Mouse (Mus musculus): ENCODE measurements around the gene E330017A01Rik. TPM values are rescaled to one million over a fixed set of nuclear protein-coding genes. Genes with fewer than 3 reads are reported as not detected.

The E330017A01Rik gene
- not detected in 2 replicates for polyA plus RNA-seq (2012; rRNA removed)

DNA sequence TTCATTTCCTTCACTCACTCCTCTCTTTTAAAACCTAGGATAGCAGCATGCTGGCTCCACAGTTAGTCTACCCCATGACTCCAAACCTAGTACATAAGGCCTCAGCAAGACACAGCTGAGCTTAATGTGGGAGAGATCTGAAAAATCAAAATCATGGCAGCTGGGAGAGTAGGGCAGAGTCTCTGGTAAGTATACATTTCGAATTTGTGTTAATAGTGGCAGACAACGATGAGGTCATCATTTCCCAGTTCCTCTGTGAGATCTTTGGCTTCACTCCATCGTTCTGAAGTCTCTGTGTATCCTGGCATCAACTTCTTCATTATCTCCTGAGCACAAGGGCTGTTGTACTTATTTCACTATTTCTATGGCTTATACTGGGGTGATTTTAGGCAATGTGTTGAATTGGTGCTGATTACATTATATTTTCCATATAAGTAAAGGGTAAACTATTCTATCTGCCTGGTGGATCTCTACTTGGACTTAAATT is at the start of gene E330017A01Rik:
E330017A01Rik (minus strand) TSS at position 51 of the 487 bp plus-strand sequence.
- TF ChIP-seq CTCF (IDR thresholded peaks at IDR 0.05; ENCODE audit: borderline replicate concordance, extremely low read depth, insufficient read depth, insufficient read length) (no peak), POLR2A (IDR thresholded peaks at IDR 0.05; ENCODE audit: borderline replicate concordance, extremely low read depth, insufficient read depth, insufficient read length, poor library complexity, severe bottlenecking) (no peak)
- DNase-seq (ENCODE audit: low read depth): no peak

DNA sequence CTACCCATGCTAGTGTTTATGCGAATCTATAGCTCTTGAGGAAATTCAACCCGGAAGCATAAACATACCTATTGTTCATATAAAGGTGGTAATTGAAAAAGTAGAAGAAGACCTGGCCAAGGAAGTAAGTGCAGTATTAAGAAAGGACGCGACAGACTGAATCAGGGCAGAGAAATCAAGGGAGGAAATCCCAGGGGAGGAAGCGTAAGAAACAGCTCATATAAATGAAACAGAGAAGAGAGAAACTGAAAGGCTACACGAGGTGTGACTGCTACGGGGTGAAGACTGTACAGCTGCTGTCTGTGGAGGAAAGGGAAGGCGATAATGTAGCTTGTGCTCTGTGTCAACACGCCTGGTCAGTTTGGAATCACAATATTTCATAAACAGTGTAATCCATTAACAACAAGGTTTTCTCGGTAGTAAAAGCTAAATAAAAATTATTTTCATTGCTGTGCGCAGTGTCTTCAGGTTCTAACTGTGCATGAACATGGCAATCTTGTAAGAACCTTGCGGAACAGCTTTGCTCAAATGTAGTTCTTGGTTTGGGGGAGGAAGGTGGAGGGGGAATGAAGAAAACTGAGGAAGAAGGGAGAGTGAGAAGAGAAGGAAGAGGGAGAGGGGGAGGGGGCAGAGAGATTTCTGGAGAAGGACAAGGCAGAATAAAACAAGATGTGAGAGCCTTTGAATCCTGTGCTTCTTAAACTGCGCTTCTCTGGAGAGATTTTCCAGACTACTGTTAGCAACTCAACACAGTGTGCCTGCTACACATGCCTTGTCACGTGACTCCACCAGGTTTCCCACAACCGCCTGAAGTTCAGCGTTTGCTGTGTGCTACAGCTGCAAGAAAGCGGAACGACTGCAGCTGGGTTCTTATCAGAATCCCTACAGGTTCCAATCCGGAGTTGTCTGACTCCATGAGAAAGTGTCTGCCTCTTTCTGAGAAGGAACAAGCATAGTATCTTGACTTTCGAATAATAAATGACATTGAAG is 47.3 kb upstream of the E330017A01Rik start:
- no peak for DNase-seq (ENCODE audit: low read depth)
- TF ChIP-seq CTCF (IDR thresholded peaks at IDR 0.05; ENCODE audit: borderline replicate concordance, extremely low read depth, insufficient read depth, insufficient read length) (no peak), POLR2A (IDR thresholded peaks at IDR 0.05; ENCODE audit: borderline replicate concordance, extremely low read depth, insufficient read depth, insufficient read length, poor library complexity, severe bottlenecking) (no peak)

DNA sequence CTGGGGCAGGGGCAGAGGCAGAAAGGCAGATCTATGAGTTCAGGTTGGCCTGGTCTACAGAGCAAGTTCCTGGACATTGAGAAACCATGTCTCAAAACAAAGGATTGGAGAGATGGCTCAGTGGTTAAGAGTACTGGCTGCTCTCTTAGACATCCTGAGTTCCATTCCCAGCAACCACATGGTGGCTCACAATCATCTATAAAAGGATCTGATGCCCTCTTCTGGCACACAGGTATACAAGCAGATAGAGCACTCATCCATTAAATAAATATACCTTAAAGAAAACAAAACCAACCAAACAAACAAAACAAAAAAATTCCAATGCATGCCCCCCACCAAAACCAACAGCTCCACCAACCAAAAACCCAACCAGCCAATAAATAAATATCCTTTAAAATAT is 46.0 kb upstream of the E330017A01Rik start:
- DNase-seq (ENCODE audit: low read depth): no peak
- TF ChIP-seq CTCF (IDR thresholded peaks at IDR 0.05; ENCODE audit: borderline replicate concordance, extremely low read depth, insufficient read depth, insufficient read length) (no peak), POLR2A (IDR thresholded peaks at IDR 0.05; ENCODE audit: borderline replicate concordance, extremely low read depth, insufficient read depth, insufficient read length, poor library complexity, severe bottlenecking) (no peak)

DNA sequence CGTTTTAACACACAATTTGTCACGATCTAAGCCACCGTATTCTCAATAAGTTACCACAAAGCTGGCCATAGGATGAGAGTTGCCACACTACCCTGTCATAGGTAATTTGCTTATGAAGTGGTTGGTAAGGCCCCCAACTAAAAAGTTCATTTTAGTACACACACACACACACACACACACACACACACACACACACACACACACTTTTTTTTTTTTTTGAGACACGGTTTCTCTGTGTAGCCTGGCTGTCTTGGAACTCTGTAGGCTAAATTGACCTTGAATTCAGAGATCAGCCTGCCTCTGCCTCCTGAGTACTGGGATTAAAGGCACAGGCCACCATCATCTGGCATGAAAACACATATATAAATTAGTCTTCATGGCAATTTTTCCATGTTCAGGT is 45.4 kb upstream of the E330017A01Rik start:
- TF ChIP-seq POLR2A (IDR thresholded peaks at IDR 0.05; ENCODE audit: borderline replicate concordance, extremely low read depth, insufficient read depth, insufficient read length, poor library complexity, severe bottlenecking) (no peak), CTCF (IDR thresholded peaks at IDR 0.05; ENCODE audit: borderline replicate concordance, extremely low read depth, insufficient read depth, insufficient read length) (no peak)
- DNase-seq (ENCODE audit: low read depth): no peak

DNA sequence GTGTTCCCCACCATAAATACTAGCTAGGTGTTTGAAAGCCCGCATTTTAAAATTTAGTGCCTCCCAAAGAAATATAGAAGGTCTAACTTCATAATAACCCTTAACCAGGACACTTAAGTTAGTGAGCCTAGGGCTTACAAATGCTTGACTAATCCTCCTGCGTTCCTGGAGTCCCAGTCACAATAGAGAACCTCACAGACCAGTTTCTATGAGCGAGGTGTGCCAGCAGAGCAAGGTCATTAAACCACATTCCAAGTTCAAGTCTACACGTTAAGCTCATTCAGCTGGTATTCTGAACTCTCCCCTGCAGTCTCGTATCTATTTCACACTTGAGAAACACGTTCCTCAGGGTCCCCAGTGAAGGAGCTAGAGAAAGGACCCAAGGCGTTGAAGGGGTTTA is 44.3 kb upstream of the E330017A01Rik start:
- no peak for TF ChIP-seq CTCF (IDR thresholded peaks at IDR 0.05; ENCODE audit: borderline replicate concordance, extremely low read depth, insufficient read depth, insufficient read length)
- TF ChIP-seq POLR2A (IDR thresholded peaks at IDR 0.05; ENCODE audit: borderline replicate concordance, extremely low read depth, insufficient read depth, insufficient read length, poor library complexity, severe bottlenecking): no peak
- no peak for DNase-seq (ENCODE audit: low read depth)

DNA sequence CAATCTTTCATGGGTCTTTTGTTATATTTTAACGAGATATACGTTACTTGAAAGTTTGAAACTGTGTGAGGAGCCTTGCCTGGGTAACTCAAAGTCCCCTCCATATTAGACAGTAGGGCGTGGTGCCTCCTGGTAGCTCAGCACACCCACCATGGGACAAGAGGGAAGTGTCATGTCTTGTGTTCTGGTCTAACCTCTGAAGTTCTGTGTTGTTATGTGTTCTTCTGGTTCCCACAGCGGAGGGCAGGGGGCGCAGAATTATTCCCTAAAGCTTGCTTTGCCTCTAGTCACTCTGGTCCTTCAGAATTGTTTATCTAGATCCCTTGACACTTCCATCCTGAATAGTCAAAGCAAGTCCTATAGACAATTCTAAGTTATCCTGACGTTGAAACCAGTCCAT is 43.5 kb upstream of the E330017A01Rik start:
- TF ChIP-seq POLR2A (IDR thresholded peaks at IDR 0.05; ENCODE audit: borderline replicate concordance, extremely low read depth, insufficient read depth, insufficient read length, poor library complexity, severe bottlenecking) (no peak), CTCF (IDR thresholded peaks at IDR 0.05; ENCODE audit: borderline replicate concordance, extremely low read depth, insufficient read depth, insufficient read length) (no peak)
- DNase-seq (ENCODE audit: low read depth): no peak

DNA sequence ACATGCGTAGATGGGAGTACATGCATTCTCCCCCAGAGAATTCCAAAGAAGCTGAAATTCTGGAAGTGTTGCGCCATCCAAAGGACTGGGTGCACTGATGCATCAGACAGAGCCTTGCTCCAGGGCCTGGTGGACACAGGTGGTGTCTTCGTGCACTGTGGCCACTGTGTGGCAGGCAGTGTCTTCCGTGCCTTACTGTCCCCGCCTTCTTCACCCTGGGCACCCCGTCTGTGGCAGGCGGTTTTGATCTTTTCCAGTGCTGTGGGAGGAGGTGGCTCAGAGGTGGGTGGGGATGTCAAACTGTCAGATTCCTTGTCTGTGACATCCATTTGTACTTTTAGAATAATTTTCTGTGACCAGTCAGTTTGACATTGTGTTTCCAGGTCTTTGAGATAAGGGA is 40.1 kb upstream of the E330017A01Rik start:
- TF ChIP-seq CTCF (IDR thresholded peaks at IDR 0.05; ENCODE audit: borderline replicate concordance, extremely low read depth, insufficient read depth, insufficient read length) (no peak), POLR2A (IDR thresholded peaks at IDR 0.05; ENCODE audit: borderline replicate concordance, extremely low read depth, insufficient read depth, insufficient read length, poor library complexity, severe bottlenecking) (no peak)
- DNase-seq (ENCODE audit: low read depth): no peak

DNA sequence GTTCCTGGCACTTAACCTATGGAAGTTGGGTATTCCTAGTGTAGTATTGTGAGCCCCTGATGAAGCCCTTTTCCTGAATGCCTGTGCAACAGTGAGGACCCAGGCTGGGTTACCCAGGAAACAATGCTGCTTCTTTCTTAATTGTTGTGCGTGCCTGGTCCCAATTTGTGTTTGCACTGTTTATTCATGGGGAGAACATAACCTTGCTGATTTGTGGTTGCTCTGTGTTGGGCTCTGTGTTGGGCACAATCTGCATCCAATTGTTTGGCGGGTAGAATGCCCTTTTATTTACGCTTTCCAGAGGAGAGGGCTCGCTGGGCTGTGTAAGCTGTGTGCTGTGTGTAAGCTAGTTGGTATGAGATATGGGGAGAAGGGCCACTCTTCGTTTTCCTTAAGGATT is 39.0 kb upstream of the E330017A01Rik start:
- TF ChIP-seq POLR2A (IDR thresholded peaks at IDR 0.05; ENCODE audit: borderline replicate concordance, extremely low read depth, insufficient read depth, insufficient read length, poor library complexity, severe bottlenecking): no peak
- TF ChIP-seq CTCF (IDR thresholded peaks at IDR 0.05; ENCODE audit: borderline replicate concordance, extremely low read depth, insufficient read depth, insufficient read length): no peak
- DNase-seq (ENCODE audit: low read depth): no peak

DNA sequence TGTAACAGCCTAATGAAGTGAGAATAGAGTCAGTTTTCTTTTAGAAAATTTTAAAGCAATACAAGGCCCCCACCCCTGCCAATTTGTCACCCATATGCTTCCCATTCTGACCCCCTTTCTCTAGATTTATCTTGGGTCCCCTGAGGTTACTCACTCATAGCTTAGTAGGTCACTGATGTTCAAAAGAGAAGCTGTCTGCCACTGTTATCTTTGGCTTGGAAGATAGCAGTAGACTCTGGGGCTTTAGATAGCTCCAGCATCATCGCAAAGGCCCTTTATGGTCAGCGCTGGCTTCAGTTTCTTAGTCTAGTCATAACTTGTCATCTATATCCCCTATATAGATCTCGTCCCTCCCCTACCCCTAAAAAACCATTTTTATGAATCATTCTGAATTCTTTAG is 38.1 kb upstream of the E330017A01Rik start:
- DNase-seq (ENCODE audit: low read depth): no peak
- TF ChIP-seq POLR2A (IDR thresholded peaks at IDR 0.05; ENCODE audit: borderline replicate concordance, extremely low read depth, insufficient read depth, insufficient read length, poor library complexity, severe bottlenecking): no peak
- no peak for TF ChIP-seq CTCF (IDR thresholded peaks at IDR 0.05; ENCODE audit: borderline replicate concordance, extremely low read depth, insufficient read depth, insufficient read length)

DNA sequence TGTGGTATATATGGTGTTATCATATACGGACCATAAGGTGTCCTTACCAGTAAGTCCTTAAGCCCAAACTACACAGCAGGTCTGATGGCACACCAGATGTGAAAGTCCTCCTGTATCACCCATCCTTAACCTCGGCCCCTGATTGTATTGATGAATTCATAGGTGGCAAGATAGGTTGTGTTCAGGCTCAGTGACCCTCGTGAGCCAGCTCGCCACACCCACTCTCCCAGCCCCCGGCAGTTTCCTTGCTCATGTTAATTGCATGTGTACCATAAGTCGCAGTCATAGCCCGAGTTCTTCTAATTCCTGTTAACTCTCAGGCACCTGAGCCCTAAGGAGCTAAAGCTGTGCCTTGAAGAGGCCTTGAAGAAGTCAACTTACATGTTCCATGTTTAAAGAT is 37.6 kb upstream of the E330017A01Rik start:
- DNase-seq (ENCODE audit: low read depth): no peak
- TF ChIP-seq POLR2A (IDR thresholded peaks at IDR 0.05; ENCODE audit: borderline replicate concordance, extremely low read depth, insufficient read depth, insufficient read length, poor library complexity, severe bottlenecking): no peak
- TF ChIP-seq CTCF (IDR thresholded peaks at IDR 0.05; ENCODE audit: borderline replicate concordance, extremely low read depth, insufficient read depth, insufficient read length): no peak

DNA sequence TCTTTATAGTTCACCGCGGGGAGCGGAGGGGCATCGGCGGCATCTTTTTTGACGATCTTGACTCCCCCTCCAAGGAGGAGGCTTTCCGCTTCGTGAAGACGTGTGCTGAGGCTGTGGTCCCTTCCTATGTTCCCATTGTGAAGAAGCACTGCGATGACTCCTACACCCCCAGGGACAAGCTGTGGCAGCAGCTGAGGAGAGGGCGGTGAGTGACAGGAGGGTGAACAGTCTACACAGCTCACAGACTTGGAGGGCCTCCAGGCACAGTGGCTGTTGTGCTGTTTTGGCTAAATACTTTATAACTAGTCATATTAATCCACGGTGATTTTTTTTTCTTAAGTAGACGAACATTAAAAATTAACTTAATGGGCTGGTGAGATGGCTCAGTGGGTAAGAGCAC is 36.7 kb upstream of the E330017A01Rik start:
- TF ChIP-seq POLR2A (IDR thresholded peaks at IDR 0.05; ENCODE audit: borderline replicate concordance, extremely low read depth, insufficient read depth, insufficient read length, poor library complexity, severe bottlenecking) (no peak), CTCF (IDR thresholded peaks at IDR 0.05; ENCODE audit: borderline replicate concordance, extremely low read depth, insufficient read depth, insufficient read length) (no peak)
- no peak for DNase-seq (ENCODE audit: low read depth)

All from brain, embryonic 14.5 days (tissue).